Mouse (Mus musculus): ENCODE results near the gene Fam129c.

Fam129c gene

DNA sequence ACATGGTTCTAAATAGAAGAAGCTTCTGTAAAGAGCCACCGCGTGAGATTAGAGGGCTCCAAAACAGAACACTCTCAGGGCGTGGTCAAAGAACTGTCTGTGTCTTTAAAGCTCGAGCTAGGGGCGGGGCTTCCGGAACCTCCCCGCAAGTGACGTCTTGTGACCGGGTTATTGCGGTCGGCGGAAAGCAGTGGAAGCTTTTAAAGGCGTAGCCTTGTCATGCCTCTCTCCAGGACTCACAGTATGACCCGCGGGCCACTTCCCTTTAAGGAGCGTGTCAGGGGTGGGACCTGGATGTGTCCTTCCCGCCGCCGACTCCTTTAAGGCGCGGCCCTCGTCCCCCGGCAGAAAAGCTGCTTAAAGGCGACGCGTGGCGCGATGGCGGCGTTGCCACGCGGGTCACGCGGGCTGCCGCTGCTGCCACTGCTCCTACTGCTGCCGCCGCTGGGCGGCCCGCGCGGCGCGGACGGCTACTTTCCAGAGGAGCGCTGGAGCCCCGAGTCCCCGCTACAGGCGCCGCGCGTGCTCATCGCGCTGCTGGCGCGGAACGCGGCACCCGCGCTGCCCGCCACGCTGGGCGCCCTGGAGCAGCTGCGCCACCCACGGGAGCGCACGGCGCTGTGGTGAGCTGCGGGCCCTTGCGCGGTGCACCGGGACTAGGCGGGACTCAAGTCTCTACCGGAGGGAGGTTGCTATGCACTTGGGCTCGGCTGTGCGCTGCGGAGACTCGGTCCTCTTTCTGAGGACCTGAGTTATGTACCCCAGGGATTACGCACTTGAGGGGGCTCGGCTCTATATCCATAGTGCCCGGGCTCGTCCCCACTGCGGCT is 13.6 kb downstream of the Fam129c start, which contains the start of gene Colgalt1:
TSS of gene Colgalt1 (plus strand) at position 177 of the 830 bp plus-strand sequence.
- peak; percentile 99 for DNase-seq

DNA sequence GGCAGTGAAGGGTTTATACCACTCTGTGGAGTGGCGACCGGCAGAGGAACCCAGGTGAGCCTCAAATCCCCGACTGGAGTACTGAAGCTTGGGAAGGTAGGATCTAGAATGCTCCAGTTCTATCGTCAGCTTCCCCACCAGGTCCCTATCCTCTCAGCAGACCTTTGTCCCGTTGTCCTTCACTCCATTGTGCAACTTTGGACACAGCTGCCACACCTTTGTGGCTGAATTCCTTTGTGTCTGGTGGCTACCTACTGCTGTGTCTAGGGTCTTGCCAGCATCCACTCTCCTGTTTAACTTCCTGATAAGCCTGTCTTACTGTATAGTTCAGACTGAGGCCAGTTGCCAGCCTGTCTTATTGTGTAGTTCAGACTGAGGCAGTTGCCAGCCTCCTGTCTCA is 14.7 kb downstream of the Fam129c start:
- DNase-seq, result no peak

DNA sequence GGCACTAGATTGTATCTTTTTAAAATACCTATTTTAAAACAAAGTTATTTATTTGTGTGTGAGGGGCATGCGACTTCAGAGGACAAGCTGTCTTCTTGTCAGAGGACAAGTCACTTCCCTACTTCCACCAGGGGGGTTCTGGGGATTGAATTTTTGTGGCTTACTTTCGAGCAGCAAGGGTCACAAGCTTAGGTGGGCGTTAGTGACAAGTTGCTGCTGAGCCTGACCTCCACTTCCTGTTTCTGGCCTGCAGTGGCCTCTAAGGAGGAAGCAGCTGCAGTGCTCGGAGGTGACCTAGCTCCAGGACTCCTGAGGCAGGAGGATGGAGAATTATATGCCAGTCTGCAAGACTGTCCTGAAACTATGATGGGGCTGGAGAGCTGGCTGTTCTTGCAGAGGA is 16.0 kb downstream of the Fam129c start:
- no peak for DNase-seq

DNA sequence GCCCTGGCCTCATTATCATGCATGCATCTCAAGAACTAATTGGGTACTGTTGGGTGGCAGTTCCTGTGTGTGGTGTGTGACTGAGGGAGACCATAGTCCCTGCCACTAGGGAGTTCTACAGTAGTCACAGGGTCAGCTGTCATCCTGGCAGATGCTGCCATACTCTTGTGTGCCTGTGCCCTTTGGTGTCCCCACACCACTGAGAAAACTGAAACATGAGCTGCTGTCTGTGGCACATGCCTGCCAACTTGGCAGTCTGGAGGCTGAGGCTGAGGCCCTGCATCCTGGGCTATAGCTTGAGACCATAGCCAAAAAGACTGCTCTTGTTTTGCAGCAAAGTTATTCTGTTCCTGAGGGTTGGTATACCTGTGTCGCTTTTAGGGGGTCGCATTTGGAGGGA is 22.3 kb downstream of the Fam129c start:
- DNase-seq, result no peak

- DNase-seq, result no peak
Observed at GRCm38 (mm10) chr8:71625088-71625487, 27.6 kb downstream of the Fam129c start.

- DNase-seq, result no peak
Observed at GRCm38 (mm10) chr8:71626753-71627152, 29.3 kb downstream of the Fam129c start.

GRCm38 (mm10) chr8:71627265-71628099 is 30.0 kb downstream of the Fam129c start:
- DNase-seq, result no peak

- DNase-seq, result no peak
Observed at GRCm38 (mm10) chr8:71628396-71629095, 31.1 kb downstream of the Fam129c start.

- peak; percentile 92 to 94 for DNase-seq
Observed at GRCm38 (mm10) chr8:71629096-71629697, 31.7 kb downstream of the Fam129c start.

DNA sequence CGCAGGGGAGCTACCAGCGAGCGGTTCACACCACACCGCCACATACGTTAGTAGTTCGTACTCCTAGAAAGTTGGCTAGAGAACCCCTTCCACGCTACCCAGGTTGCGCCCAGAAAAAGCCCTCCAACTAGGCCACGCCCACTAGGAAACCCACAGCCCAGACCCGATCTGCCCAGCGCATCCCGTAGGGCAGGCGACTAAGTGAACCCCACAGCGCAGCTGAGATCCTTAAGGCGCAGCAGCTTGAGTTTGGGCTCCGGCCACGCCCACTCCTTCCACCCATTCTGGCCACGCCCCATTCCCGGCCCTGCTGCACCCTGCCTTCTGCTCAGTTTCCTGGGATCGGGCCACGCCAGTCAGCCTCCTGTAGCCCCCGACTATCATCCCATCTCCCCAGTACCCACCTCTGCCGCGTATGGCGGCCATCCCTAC is 32.3 kb downstream of the Fam129c start:
- peak; percentile 43 to 60 for DNase-seq

- DNase-seq, result no peak
Observed at GRCm38 (mm10) chr8:71630761-71631160, 33.3 kb downstream of the Fam129c start.

- no peak for DNase-seq
Observed at GRCm38 (mm10) chr8:71631897-71632296, 34.4 kb downstream of the Fam129c start.

DNA sequence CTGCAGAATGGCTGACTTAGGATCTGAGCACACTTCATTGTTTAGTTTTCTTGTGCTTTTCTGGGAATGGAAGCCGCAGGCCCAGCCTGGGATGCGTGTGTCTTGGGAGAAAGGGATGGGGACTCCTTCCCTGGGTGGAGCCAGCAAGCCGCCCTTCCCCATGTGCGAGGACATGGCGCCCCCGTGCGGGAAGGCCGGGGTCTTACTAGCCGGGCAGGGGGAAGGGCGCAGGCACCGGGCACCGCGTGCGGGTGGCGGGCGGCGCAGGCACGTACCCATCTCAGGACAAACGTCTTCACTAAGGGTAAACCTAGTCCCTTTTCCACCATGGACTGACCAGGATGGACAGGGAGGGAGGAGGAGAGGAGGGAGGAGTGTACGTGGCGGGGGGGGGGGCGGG is 35.7 kb downstream of the Fam129c start:
- DNase-seq, result peak in 1 of 2 experiments; percentile 42

GRCm38 (mm10) chr8:71633981-71634667 is 36.7 kb downstream of the Fam129c start:
- DNase-seq, result peak; percentile 50 to 65

DNA sequence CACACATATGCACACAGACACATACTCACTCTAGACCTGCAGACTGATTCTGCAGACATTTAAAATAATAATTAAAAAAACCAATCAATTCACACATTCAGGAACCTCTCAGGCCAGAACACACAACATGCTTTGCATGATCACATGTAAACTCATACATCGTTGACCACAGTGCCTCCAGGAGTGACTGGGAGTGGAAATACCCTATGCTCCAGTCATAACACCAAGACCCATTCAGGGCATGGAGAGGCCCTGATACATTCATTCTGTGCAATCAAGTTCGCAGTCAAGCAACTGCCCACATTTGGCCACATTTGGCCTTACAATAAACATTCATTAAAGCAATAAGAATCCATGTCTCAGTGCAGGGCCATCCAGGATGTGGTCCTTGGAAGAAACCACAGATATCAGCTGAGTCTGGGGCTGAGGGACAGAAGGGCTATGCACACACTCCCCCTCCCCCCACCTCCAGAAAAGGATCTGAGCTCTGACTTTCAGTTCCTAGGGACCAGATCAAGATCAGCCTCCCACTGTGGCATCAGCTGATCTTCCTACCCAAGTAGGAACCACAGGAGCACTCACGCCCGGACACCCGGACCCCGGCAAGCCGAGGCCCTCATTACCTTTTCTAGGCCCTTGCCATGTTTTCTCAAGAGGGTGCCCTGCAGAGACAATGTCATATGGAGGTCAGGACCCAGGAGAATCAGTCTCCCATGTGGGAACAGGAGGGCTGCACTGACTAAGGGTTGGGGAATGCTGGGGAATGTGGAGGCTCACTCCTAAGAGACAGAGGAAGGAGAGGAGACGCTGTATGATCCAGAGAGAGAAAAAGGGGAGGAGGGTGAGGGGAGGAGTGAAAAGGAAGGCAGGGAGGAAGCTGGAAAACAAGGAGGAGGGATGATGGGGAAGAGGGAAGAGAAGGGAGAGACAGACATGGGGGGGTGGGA is 40.0 kb downstream of the Fam129c start:
- DNase-seq, result no peak

GRCm38 (mm10) chr8:71638321-71638720 is 40.9 kb downstream of the Fam129c start:
- no peak for DNase-seq

GRCm38 (mm10) chr8:71639318-71639717 is 41.9 kb downstream of the Fam129c start:
- DNase-seq, result no peak

- no peak for DNase-seq
Observed at GRCm38 (mm10) chr8:71645510-71645909, 48.1 kb downstream of the Fam129c start.

DNA sequence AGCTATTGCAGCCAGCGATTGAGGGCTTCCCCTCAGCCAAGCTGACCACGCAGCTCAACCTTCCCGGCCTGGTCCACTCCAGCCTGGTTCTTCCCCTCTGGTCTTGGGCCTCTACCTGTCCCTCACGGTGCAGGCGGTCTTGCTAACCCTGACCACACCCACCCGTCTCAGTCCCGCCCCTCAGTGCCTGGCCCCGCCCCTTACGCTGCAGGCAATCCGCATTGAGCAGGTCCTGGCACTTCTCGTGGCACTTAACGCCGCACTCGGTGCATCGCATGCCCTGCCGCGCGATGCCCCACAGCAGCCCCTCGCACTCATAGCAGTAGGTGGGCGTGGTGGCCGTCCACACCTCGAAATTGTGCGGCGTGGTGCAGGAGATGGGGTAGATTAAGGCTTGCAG is 57.2 kb downstream of the Fam129c start:
- no peak for DNase-seq
